Mouse (Mus musculus): ENCODE data around the gene Fto. TPM values are rescaled to one million over a fixed set of nuclear protein-coding genes. Genes with fewer than 3 reads are reported as not detected.

Gene Fto
- total RNA-seq, 2 experiments from 2014 or later: 81.7 to 85.5 TPM

DNA sequence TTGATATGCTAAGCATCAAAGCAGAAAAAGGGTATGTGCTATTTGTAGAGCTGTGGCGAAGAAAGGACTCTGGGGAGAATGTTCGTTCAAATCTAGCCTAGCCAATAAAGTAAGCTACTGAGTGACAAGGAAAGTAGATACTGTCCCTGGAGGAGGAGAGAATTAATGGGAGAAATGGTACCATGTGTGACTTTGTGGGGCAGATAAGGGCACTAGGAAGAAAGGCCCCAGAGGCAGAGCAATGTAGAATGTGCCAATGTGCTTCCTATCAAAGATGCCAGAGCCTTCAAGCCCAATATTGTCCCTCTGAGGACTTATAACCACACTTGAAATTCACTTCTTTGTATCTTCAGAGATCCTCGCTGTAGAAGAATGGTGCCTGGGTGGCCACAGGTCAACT lies 227.9 kb downstream of the Fto start:
- TF ChIP-seq CTCF (IDR thresholded peaks at IDR 0.05): no peak
- DNase-seq: no peak
- H3K27ac ChIP-seq: no peak overlapping the region
- intact Hi-C loops (cut with DNase I): no loop called here
- H3K4me3 ChIP-seq: no peak overlapping the region

DNA sequence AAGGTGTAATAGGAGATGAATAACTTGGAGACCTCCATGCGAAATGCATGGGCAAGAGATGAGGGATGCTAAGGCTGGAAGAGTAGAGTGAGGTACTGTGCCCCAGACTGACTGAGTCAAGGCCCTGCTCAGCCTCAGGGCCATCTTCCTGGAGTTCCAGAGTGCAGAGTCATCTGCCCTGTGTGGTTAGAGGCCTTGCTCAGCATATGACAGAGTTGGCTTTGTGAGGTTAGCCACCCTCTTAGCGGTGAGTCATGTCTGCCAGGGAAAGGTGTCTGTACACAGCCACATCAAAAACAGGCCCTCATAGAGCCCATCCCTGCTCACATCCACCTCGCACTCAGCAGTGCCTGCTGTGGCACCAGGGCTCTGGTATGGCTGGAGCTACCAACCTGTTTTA lies 232.2 kb downstream of the Fto start:
- Histone ChIP-seq H3K4me3 (no peak overlapping the region), H3K27ac (peak overlapping the region; percentile 16; the same call in 1 of the 2 replicates)
- no peak for TF ChIP-seq CTCF (IDR thresholded peaks at IDR 0.05)
- intact Hi-C loops (cut with DNase I): loop anchor here (5.0 kb wide), 1 partner anchor 252 kb away; no protein-coding TSS in a partner anchor
- no peak for DNase-seq

DNA sequence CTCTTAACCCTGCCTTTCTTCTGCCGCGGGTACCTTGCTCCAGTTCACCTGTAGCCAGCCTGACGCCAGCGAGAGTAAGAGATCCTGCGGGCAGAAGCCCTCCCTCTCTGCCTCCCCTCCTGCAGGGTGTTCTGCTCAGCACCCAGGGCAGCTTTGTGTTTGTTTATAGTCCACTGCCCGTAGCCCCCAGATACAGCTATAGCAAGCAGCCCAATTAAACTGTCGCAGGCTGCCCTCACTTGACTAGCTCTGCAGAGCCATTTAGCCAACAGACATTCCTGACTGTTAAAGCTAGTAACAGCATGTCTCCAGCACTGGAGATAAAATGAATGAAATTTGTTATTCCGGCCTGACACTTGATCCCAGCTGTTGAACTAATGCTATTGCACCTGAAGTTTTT lies 233.3 kb downstream of the Fto start:
- no peak overlapping the region for H3K27ac ChIP-seq
- DNase-seq: no peak
- H3K4me3 ChIP-seq: no peak overlapping the region
- intact Hi-C loops (cut with DNase I): loop anchor here (5.0 kb wide), 1 partner anchor 251 kb away; no protein-coding TSS in a partner anchor
- no peak for TF ChIP-seq CTCF (IDR thresholded peaks at IDR 0.05)

DNA sequence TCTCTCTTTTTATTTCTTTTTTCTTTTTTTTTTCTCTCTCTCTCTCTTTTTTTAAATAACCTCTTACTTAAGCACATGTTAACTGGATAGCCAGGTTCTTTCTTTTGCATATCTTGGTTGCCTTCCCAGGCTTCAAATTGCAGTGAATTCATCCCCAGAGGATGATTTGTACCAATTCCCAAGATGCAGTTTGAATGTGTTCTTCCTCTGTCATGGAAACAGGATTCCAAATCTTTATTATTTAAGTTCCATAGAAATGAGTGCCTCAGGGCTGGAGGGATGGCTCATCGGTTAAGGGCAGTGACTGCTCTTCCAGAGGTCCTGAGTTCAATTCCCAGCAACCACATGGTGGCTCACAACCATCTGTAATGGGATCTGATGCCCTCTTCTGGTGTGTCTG lies 236.8 kb downstream of the Fto start:
- DNase-seq: no peak
- Histone ChIP-seq H3K27ac (peak overlapping the region; percentile 89; the same call in 1 of the 2 replicates), H3K4me3 (no peak overlapping the region)
- TF ChIP-seq CTCF (IDR thresholded peaks at IDR 0.05): no peak
- intact Hi-C loops (cut with DNase I): loop anchor here (5.0 kb wide), 2 partner anchors 77 to 173 kb away; no protein-coding TSS in a partner anchor

DNA sequence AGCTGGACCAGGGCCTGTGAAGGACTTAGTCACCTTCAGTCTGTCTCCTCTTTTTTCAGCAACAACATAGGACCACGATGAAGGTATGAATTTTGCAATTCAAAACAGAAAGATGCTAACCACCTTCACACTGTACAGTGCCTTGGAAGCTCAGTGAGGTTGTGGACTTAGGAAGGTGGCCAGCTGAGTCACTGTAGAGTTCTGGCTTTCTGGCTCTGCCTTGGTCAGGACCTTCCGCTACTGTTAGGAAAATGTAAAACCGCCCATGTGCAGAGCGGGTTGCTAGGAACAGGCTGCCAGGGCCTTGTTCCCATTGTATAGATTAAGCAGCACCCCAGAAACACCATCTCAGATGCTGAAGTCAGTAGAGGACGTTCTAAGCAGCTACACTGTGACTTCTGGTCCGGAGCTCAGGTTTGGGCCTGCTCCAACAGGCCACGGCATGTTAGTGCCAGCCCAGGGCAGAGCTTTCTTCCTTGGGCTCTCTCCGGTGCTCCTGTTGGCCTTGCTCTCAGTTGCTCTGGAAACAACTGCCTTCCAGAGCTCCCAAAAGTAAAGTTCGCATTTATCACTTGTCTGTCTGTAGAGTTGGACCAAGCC lies 237.9 kb downstream of the Fto start:
- TF ChIP-seq CTCF (IDR thresholded peaks at IDR 0.05): no peak
- peak overlapping the region; percentile 89 for H3K27ac ChIP-seq
- peak; percentile 63 for DNase-seq
- peak overlapping the region; percentile 51 for H3K4me3 ChIP-seq
- intact Hi-C loops (cut with DNase I): loop anchor here (5.0 kb wide), 2 partner anchors 76 to 174 kb away; no protein-coding TSS in a partner anchor

DNA sequence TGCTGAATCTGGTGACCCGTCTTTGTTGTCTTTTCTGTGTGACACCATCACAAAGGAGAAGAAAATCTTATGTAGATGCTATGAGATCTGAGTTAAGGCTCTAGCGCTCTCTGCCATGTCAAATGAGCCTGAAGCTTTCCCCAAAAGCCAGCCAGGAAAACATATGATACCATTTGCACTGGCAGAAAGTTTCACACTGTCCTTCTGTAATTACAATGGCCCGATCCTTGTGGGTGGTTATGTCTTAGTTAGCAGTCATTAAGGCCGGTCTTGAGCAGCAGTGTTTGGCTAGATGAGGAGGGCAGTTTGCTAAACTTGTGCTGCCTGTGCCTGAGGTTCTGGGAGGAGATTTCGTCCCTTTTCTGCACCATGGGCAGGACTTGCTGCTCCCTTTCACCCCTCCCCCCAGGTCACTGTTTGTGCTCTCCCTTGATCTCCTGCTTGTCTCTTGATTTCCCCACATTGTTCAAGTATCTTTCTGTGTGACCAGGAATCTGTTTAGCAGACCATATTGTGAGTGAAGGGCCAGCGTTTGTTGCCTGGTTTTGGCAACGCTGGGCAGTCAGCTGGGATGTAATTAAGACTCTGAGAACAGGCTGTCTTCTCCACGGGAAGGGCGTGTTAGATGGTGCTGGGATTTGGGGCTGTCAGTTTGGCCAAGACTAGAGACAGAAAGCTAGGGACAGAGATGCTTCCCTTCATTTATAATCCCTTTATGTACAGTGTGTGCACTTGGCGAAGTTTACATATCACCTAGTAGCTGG lies 238.6 kb downstream of the Fto start:
- TF ChIP-seq CTCF (IDR thresholded peaks at IDR 0.05): no peak
- H3K4me3 ChIP-seq: peak overlapping the region; percentile 51
- H3K27ac ChIP-seq: peak overlapping the region; percentile 89
- peak; percentile 77 for DNase-seq
- intact Hi-C loops (cut with DNase I): loop anchor here (5.0 kb wide), 2 partner anchors 75 to 175 kb away; no protein-coding TSS in a partner anchor

DNA sequence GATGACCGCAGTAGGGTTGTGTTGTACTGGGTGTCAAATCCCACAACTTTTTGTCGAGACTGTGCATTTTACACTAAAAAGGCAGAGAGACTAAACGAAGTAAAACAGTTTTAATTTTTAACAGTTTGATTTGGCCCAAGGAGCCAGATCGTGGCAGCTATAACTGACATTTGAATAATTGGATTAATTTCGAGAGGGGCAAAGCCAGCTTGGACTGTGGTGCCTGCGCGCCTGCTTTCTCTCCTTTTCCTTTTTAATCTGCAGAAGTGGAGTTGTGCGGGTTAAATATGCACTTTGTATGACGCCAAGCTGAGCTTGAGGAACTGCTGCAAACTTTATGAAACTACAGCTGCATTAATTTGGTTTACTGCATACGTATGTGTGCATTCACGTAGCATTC lies 239.3 kb downstream of the Fto start:
- DNase-seq: no peak
- intact Hi-C loops (cut with DNase I): loop anchor here (5.0 kb wide), 2 partner anchors 75 to 175 kb away; no protein-coding TSS in a partner anchor
- peak overlapping the region; percentile 89 for H3K27ac ChIP-seq
- no peak for TF ChIP-seq CTCF (IDR thresholded peaks at IDR 0.05)
- peak overlapping the region; percentile 51 for H3K4me3 ChIP-seq

DNA sequence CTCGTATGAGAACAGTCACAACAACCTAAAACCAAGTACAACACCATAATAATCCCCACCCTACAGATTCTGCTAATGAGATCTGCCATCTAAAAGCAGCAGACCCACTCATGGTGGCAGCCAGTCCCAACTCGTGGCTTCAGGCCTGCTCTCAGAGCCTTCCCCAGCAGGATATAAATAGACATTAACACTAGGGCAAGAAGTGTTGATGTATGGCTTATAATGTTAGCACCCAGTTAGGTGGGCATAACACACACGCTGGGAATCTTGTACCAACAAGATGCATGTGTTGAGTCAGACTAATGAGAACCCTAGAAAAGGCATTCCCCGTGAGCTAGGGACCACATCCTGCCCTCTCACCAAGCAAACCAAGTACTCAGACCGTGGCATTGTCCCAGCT lies 240.1 kb downstream of the Fto start:
- no peak for DNase-seq
- no peak for TF ChIP-seq CTCF (IDR thresholded peaks at IDR 0.05)
- no peak overlapping the region for H3K4me3 ChIP-seq
- intact Hi-C loops (cut with DNase I): loop anchor here (5.0 kb wide), 2 partner anchors 74 to 176 kb away; no protein-coding TSS in a partner anchor
- peak overlapping the region; percentile 89 for H3K27ac ChIP-seq

DNA sequence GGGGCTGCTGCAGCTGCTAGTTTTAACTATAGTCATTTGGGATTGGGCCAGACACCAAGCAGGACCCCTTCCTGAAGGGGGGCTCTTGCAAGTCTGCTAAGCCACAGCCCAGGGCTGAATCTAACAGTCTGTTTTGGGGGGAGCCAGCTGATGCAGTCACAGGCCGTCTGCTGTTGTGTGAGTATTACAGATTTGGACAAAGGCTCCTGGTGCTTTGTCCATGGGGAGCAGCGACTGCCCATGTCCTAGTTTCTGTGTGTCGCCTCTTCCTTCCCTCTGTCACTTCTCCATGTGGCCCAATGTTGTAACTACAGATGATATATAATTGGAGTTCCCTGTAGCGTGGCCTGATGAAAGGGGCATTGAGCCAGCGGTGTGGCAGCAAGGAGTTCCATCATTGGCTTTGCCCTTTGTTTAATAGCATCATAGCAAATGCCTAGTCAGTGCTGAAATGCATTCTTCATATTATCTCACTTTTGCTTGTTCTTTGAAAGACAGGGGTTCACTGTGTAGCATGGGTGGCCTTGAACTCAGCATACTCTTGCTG lies 243.8 kb downstream of the Fto start:
- TF ChIP-seq CTCF (IDR thresholded peaks at IDR 0.05): no peak
- intact Hi-C loops (cut with DNase I): no loop called here
- Histone ChIP-seq H3K4me3 (no peak overlapping the region), H3K27ac (0 out of 2 replicates have a peak overlapping the region, but pooled peaks have one; percentile 3)
- DNase-seq: no peak

DNA sequence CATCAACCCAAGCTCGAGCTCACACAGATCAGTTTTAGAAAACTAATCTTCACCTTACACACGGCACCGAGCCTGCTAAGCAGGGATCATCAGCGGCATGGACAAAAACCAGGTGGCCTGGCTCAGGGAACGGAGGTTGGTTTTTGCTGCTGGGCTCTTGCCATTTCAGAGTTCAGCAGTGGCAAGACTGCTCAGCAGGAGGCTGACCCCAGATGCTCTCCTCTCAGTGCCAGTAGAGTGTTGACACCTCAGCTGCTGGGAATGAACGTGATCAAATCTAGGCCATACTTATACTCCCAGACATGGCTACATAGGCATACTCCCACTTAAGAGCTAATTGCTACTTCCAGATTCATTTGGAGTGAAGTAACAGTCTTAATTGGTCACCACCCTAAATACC lies 245.1 kb downstream of the Fto start:
- peak overlapping the region; percentile 84; the same call in 1 of the 2 replicates for H3K27ac ChIP-seq
- intact Hi-C loops (cut with DNase I): no loop called here
- peak; percentile 62 for DNase-seq
- H3K4me3 ChIP-seq: no peak overlapping the region
- no peak for TF ChIP-seq CTCF (IDR thresholded peaks at IDR 0.05)

DNA sequence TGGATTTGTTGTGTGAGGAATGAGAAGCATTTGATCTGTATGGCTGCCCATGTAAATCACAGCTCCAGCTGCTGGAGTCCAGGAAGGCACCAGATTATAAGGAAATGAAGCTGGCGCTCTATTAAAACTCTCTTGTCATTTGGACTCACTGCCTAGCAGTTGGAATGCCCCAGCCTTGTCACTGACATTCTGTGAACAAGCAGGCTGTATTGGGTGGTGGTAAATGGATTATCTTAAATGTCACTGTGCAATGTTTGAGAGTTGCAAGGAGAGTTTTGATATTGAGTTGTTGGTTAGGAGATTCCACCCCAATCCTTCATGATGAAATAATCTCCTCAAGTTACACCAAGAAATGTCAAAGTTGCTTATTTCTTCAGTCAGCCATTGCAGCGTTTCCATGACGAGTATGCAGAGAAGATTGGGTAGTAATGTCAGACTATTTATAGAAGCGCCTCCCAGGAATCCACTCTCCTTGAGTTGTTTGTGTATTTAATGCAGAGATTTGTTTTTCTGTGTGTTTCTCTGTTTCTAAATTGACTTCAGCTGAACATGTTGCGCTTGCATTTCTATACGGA lies 246.8 kb downstream of the Fto start:
- Histone ChIP-seq H3K4me3 (no peak overlapping the region), H3K27ac (peak overlapping the region; percentile 84)
- intact Hi-C loops (cut with DNase I): no loop called here
- no peak for DNase-seq
- no peak for TF ChIP-seq CTCF (IDR thresholded peaks at IDR 0.05)

DNA sequence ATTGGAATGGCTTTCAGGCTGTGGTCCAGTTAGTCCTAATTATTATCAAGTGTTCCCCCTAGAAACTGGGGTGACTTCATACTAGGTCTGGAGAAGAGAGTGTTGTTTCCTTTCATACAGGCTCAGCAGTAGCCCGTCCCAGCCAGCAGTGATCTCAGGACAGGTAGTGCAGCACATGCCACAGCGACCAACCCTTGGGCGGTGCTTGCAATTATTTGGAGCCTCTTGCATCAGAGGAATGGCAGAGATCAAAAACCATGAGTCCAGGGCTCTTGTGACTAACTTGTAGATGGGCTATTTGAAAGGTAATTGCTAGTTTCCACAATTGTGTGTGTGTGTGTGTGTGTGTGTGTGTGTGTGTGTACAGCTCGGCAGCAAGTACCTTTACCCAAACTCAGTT lies 247.9 kb downstream of the Fto start:
- intact Hi-C loops (cut with DNase I): no loop called here
- H3K4me3 ChIP-seq: no peak overlapping the region
- no peak for DNase-seq
- H3K27ac ChIP-seq: peak overlapping the region; percentile 84; the same call in 1 of the 2 replicates
- no peak for TF ChIP-seq CTCF (IDR thresholded peaks at IDR 0.05)

Measured in gastrocnemius, adult 2 months (tissue).